Mouse (Mus musculus): ENCODE data around the gene Ubash3a. TPM values are rescaled to one million over a fixed set of nuclear protein-coding genes. Genes with fewer than 3 reads are reported as not detected.

Gene Ubash3a
- total RNA-seq, 4 experiments from 2014 or later, result 0.31 to 0.73 (median 0.52) TPM

DNA sequence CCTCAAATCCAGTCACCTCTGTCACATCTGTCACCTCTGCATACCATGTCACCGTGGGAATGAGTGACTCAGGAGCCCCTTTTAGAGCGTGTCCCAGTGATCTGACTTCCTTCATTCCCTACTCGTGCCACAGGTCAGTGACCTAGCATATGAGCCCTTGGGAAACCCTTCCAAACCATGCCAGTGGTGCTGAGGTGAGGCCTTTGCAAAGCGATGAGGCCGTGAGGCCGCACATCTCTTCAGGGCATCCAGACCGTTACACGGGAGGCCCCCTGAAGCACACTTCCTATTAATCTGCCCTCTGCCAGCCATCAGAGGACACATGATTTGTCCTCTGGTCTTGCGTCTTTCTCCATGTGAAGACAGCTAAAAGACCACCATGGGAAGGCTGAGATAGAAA, 71.9 kb downstream of the Ubash3a start:
- no peak for DNase-seq (ENCODE audit: low spot score in 2 of 2)

DNA sequence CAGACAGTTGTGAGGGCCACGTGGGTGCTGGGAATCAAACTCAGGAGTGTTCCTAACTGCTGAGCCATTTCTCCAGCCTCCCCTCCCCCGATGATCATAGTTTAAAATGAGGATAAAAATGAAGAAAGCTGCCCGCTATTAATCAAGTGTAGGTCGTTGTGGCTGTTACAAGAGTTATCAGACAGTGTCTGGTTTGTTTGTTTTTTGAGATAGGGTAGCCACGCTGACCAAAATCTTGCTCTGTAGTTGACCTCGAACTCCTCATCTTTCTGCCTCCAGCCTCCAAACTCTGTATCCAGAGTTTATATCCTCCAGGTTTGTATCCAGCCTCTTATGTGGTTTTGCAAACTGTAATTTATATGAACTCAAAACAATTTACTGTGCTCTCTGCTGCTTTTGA, 72.6 kb downstream of the Ubash3a start:
- DNase-seq (ENCODE audit: low spot score in 2 of 2), result no peak

DNA sequence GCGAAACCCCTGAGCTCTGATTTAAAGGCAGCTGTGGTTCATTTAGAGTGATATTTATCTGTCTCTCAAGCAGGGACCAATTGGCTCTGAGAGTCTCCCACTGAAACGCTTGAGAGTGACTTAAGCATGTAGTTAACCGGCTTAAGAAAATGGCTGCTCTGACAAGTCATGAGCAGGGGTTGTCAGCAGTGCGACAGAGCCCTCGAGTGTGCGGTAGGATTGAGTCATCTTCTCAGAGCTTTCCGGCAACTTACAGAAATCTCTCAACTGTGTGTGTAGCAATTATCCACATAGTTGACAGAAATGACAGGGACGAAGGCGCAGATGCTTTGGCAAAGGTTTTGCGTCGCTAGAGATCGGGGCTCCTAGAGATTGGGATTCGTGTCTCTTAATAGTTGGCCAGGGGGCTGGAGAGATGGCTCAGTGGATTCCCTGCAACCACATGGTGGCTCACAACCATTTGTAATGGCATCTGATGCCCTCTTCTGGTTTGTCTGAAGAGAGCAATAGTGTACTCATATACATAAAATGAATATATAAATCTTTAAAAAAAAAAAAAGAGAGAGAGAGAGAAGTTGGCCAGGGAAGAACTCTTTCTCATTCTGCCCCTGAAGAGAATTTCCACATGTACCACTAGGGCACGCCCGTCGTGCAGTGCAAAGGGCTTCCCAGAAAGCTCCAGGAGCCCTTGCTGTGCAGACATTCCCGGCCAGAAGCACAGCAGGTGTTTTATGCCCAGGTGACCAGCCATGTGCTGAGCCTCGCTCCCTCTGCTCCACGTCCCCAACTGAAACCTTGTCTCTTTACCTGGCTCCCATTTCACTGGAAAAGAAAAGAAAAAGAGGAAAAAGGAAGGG, 74.4 kb downstream of the Ubash3a start:
- no peak for DNase-seq (ENCODE audit: low spot score in 2 of 2)

DNA sequence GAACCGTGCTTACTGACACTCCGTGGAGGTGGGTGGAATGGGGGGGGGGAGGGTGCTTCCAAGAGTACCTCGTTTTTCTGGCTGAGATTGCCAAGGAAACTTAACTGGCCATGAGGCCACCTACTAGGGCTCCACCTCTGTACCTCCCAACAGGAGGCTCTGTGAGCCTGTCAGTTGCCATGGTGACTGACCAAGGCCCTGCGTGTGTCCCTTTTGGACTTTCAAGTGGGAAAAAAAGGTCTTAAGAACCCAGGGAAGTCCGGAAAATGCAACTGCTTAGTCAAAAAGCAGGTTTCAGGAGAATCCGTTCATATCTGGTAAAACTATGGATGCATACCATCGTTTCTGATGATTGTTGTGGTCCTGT, 75.0 kb downstream of the Ubash3a start:
- no peak for DNase-seq (ENCODE audit: low spot score in 2 of 2)

DNA sequence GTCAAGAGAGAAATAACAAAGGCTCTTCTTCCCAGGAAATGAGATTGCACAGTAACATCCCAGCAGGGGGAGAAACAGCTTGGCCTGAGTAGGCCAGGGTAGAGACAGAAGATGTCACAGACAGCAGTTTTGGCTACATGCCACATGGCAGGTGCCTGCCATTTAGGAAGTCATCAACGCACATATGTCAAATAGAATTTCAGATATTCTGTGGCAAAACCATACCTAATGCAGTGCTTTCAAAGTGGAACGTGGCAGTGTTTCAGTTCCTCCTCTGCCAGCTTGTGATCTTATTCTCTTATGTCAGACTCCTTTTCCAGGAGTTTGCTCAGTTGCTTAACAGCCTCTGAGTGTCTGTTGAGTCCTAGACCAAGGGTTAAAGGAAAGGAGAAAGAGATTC, 78.2 kb downstream of the Ubash3a start:
- DNase-seq (ENCODE audit: low spot score in 2 of 2), result no peak

DNA sequence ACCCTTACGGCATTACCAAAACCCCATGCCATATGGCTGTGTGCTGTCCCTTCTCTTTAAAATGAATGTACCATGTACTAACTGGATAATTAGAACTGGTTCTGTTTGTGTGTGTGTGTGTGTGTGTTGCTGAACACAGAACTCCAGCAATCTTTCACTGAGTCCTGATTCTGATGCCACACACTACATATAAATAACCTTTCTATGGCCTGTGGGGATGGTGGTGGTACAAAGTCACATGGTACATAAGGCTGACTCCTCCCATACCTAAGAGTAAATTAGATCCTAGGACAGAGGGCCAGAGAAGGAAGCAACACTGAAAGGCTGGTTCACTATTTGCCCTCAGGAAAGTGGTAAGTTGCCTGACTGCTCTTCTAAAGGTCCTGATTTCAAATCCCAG, 78.8 kb downstream of the Ubash3a start, which contains the start of gene Slc37a1:
Slc37a1 (plus strand) TSS at position 301 of the 400 bp plus-strand sequence.
- DNase-seq (ENCODE audit: low spot score in 2 of 2), result no peak

DNA sequence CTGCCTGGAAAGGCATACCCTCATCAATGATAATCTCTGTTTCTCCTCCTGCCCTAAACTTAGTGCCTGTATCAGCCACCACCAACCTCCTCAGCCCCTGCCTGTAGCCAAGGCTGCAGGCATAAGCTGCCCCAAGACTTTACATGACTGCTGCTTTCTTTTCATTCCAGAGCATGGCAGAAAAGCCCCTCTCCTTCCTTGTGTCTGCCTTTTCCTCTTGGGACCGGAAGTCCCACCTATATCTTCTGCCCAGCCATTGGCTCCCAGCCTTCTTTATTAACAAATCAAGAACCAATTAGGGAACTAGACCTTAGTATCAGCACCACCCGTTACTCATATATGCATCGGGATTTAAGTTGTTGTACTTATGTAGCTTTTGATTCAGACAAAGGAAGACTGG, 79.5 kb downstream of the Ubash3a start:
- no peak for DNase-seq (ENCODE audit: low spot score in 2 of 2)

DNA sequence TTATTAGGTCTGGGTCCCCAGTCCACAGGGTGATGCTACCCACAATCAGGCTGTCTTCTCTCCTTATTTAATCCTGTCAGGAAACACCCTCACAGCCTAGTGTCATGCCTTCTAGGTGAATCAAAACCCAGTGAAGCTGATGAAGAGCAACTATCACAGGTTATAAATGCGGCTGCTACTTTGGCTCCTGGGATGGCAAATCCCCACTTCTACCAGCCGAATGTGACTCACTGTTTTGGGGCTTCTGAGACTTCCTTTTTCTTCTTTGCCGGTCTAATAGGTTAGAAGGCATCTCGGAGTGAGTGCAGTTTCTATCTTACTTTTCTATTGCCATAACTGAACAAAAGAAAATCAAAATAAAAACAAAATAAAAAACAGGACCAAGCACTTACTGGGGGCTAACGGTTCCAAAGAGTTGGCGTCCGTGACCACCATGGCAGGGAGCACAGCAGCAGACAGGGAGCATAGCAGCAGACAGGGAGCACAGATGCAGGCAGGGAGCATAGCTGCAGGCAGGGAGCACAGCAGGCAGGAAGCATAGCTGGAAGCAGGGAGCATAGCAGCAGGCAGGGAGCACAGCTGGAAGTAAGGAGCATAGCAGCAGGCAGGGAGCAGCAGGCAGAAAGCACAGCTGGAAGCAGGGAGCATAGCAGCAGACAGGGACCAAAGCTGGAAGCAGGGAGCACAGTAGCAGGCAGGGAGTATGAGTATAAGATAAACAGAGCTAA, 81.5 kb downstream of the Ubash3a start:
- no peak for DNase-seq (ENCODE audit: low spot score in 2 of 2)

DNA sequence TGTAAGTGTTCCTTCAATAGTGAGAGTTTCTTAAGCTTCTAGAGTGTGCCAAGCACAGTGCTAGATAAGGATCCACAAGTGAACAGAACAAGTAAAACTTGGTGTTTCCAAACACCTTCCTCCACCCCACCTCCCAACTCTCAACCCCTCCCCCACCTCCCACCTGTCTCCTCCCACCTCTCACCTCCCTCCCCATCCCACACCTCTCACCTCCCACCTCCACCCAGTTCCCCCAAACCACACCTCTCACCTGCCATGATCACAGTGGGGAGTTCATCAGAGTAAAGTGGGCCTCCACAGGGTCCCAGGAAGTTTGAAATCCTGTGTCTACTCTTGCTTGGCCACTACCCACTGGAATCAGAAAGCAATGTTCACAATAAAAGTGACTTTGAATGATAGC, 82.6 kb downstream of the Ubash3a start:
- DNase-seq (ENCODE audit: low spot score in 2 of 2), result no peak

DNA sequence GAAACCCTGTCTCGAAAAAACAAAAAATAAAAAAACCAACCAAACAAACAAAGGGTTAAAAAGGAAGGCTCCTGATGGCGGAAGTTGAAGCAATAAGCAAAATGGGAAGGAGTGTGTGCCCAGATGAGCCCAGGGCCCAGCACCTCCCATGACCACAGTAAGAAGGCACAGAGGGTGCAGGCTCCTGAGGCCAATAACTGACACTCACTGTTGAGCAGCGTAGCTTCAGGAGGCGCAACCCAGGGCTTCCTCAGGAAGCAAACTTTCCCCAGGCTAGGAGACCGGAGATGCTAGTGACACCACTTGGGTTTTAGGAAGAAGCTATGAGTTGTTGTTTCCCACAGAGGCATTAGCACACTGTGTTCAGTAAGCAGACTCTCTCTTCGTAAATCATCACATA, 83.2 kb downstream of the Ubash3a start:
- DNase-seq (ENCODE audit: low spot score in 2 of 2), result no peak

DNA sequence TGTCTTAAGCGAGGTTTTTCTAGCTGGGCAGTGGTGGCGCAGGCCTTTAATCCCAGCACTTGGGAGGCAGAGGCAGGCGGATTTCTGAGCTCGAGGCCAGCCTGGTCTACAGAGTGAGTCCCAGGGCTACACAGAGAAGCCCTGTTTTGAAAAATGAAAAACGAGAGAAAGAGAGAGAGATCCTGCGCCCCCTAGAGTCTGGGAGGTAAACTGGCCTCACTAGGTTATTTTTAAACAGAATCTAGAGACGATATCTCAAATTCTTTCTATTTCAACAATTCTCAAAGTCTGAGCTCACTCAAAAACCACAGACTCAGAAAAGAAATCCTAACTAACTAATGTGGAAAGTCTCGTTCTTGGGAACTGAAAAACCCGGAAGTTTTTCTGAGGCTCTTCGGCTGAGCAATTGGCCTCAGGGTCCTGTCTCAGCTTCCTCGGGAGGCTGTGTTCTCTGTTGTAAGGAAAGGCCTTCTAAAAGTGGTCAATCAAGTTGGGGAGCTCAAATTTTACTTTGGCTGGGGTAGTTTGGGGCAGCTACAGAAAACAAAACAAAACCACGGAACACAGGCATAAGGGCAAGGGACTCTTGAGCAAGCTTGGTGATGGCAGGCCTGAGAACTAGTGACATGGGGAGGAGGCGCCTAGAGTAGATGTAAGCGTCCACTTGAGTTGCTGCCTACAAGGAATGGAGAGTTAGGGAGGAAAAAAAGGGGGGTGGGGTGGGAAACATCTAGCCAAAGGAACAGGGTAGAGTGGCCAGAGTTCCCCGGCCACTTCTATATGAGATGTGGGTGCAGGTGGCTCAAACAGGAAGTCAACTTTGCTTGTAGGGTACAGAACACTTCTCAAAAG, 86.9 kb downstream of the Ubash3a start:
- DNase-seq (ENCODE audit: low spot score in 2 of 2), result no peak

DNA sequence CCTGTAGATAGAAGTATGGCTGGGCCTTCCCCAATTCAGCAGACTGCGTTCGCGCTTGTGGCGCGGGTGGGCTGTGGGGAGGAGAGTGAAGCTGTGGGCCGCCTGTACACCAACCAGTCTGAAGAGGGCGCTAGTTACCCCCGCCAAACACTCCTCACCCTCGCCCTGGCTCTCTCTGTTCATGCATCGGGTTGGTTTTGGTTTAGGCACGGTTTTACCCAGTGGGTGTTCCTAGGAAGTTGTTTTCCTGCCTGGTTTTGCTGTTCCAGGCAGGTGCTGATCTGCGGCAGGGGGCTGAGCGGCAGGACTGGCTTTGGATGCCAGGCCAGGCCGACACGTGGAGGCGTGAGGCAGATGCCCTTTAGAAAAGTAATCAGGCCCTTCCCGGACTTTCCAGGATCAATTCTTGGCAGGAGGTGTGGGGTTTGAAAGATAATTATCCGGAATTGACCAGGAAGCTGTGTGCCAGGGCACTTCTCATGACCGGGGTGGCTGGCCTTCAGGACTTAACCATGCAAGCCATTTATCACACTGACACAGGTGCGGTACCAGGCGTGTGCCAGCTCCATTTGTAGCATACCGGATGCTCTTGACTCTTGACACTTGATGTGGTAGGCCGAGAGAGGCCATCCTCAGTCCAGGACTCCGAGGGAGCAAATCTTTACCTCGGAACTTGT, 87.7 kb downstream of the Ubash3a start:
- no peak for DNase-seq (ENCODE audit: low spot score in 2 of 2)

DNA sequence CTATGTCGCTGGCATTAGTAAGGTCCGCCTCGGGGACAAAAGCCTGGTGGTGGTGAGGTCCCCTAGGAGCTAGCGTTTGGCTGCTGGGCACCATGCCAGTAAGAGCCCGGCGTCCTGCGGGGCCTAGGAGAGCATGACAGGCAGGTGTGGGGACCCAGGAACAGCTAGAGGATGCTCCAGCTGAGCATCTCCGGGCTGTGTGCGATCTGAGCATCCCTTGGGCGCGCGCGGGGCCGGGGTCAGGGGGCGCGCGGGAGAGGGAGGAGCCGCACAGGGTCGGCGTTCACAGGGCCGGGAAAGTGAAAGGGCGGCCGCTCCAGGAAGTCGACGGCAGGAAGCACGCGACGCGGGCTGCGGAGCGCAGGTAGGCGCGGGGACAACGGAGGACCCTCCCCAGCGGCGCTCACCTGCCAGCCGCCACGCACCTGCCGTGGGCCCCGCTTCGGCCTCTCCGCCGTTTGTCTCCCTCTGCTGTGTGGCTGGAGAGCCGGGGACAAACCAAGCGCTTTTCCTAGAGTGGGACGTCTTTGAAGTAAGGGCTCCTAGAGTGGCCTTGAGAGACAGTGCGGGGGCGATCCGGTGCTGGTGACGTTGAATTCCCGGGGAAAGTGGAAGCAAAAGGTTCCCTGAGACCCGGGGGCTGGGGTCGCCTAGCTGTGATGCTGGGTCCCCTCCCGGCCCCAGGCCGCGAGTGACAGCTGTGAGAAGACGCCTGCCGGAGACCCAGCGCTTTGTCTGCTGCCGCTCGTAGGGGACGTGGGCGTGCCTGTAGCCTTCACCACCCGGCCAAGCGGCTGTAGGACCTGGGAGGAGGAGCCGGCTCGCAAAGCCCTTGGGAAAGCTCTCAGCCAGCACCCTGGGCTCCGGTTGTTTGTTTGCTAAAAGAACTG, 88.5 kb downstream of the Ubash3a start:
- peak in 1 of 2 experiments; percentile 68 for DNase-seq (ENCODE audit: low spot score in 2 of 2)

Other genes starting within 250 kb of the Ubash3a start
- gene Abcg1, start 150.2 kb upstream of the Ubash3a start, total RNA-seq (2022), result 10 to 100 TPM; 75.8 to 84.4 (median 81.0) TPM
- gene Tff3, start 78.2 kb upstream of the Ubash3a start, total RNA-seq (2022), result not detected
- gene Tff2, start 63.6 kb upstream of the Ubash3a start, total RNA-seq (2022), result not detected
- not detected for gene Tff1, start 42.6 kb upstream of the Ubash3a start, total RNA-seq (2022)
- under 1 TPM in 1 of 4 experiments, not detected in 3; 0.10 TPM for gene Tmprss3, start 8.9 kb upstream of the Ubash3a start, total RNA-seq (2022)
- 10 to 100 TPM; 12.3 to 18.6 (median 15.4) TPM for gene Rsph1, start 69.5 kb downstream of the Ubash3a start, total RNA-seq (2022)
- 1 to 10 TPM; 7.3 to 9.3 (median 8.5) TPM for gene Slc37a1, start 78.9 kb downstream of the Ubash3a start, total RNA-seq (2022)
- 10 to 100 TPM; 22.5 to 35.1 (median 28.4) TPM for gene Pde9a, start 178.3 kb downstream of the Ubash3a start, total RNA-seq (2022)

Measured in layer of hippocampus, adult 8-10 months (tissue).